Mouse (Mus musculus) mesoderm, embryonic 11.5 days (tissue): ENCODE measurements around the gene Cadm1.

Experiments used
- DNase-seq: peaks from one replicate; pipeline ENCODE4 v3.0.0-alpha.2; 2012; ENCODE audit warnings: low read depth, low spot score

Gene Cadm1

DNA sequence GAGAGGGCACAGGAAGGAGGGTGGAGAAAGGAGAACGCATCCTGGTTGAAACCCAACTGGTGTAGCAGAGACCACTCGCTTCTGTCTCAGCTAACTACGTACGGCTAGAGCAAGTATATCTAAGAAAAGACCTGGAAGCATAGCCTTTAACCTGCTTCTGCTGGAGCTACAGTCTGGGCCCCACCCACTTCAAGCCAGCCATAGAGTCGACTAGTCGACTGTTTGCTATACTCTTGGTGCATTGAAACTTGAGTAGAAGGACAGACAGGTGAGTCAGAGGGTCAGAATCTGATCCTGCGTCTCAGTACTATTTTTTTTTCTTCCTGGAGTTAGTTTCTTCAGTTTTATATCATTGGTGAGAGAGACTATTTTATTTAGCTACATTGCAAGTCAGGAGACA, 78.5 kb downstream of the Cadm1 start:
- no peak for DNase-seq

GRCm38 (mm10) chr9:47608921-47609320, 78.9 kb downstream of the Cadm1 start:
- no peak for DNase-seq

GRCm38 (mm10) chr9:47609443-47609842, 79.5 kb downstream of the Cadm1 start:
- no peak for DNase-seq

GRCm38 (mm10) chr9:47610316-47610715, 80.3 kb downstream of the Cadm1 start:
- DNase-seq = no peak

GRCm38 (mm10) chr9:47612894-47613412, 83.0 kb downstream of the Cadm1 start:
- DNase-seq = no peak

- DNase-seq = no peak
Measured at GRCm38 (mm10) chr9:47615049-47615448, 85.1 kb downstream of the Cadm1 start.

DNA sequence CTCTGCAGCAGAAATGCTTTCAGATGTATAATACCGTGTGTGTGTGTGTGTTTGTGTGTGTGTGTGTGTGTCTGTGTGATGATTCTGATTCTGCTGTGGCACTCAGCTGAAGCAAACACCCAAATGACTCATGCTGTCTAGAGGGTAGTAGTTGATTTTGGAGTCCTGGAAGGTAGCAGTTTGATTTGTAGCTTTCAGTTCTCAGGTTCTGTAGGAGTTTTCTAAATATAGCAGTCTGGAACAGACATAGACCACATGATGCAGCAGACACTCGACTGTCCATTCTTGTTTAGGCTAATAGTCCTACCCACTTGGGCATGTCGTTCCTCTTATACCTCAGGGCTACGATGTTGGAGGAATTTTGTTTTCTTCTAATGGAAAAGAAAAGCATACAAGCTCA, 86.4 kb downstream of the Cadm1 start:
- no peak for DNase-seq

GRCm38 (mm10) chr9:47619501-47620029, 89.6 kb downstream of the Cadm1 start:
- DNase-seq = no peak

GRCm38 (mm10) chr9:47623447-47624445, 93.8 kb downstream of the Cadm1 start:
- peak; percentile 46 for DNase-seq

- DNase-seq = no peak
Measured at GRCm38 (mm10) chr9:47624565-47625520, 94.9 kb downstream of the Cadm1 start.

DNA sequence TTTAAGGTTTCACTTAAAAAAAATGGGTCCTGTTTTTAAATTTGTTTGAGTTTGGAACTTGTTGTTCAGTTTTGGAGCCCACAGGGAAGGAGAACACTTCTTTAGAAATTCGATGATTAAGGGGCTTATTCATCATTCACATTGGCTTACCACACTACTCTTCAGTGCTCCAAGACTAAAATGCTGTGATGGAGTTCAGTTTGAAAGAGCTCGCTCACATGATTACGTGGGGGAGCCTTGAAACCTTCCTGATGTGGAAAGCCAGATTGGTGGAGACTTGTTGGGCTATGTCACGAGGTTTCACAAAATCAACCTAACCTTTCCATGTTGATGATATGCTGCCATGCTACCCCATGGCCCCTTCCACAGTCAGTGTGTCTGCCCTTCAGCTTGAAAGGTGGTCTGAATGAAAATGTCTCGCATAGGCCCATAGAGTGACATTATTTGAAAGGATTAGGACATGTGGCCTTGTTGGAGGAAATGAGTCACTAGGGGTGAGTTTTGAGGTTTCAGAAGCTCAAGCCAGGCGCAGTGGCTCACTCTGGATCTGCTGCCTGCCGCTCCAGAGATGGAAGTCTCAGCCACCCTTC, 95.7 kb downstream of the Cadm1 start:
- DNase-seq = no peak

DNA sequence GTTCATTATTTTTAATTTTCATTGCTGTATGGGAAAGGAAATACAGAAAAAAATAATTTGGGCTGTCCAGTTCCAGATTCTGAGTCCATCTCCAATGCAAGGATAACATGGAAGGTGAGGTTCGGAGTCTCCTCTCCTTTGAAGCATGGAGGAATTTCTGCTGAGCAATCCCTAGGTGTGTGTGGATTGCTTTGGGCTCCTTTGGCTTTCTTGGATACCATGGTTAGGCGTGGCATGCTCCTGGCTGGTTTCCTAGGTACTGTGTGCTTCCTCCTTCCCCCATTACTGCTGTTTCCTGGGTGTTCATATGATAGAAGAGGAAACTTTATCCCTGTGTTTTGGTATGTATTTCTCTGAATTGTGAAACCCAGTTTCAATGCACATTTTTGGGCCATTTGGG, 98.0 kb downstream of the Cadm1 start:
- no peak for DNase-seq

DNA sequence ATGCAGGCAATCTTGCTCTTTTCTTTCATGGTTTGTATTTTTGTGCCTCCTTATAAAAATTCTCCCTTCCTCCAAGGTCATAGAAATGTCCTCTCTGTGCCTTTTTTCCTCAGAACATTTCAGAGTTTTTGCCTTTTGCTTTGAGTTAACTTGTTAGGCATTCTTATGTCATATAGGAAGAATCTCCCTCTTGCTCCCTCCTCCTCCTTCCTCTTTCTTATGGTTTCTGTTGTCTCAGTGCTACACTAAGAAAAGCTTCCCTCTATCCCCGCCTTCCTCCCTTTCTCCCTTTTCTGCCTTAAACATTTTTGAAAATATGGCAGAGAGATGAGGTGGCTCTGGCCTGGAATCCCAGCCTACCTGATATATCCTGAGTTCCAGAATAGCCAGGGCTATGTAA, 98.6 kb downstream of the Cadm1 start:
- no peak for DNase-seq

GRCm38 (mm10) chr9:47634695-47635094, 104.7 kb downstream of the Cadm1 start:
- no peak for DNase-seq

DNA sequence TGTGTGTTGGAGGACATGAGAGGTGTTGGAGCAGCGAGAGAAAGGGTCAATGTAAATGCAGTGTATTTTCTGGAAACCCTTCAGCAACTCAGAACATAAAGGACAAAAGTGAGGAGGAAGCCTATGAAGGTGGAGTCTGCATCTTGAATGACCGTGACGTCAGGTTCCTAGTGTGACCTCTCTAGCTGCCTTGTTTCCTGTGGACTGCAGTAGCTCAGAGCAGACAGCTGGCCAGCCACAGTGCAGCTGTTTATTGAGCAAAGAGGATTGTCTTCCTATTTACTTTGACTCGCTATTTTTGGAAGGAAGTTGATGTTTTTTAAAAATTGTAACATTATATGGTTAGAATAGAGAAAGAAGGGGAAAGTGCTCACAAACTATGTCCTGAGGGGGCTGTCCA, 112.7 kb downstream of the Cadm1 start:
- DNase-seq = no peak

DNA sequence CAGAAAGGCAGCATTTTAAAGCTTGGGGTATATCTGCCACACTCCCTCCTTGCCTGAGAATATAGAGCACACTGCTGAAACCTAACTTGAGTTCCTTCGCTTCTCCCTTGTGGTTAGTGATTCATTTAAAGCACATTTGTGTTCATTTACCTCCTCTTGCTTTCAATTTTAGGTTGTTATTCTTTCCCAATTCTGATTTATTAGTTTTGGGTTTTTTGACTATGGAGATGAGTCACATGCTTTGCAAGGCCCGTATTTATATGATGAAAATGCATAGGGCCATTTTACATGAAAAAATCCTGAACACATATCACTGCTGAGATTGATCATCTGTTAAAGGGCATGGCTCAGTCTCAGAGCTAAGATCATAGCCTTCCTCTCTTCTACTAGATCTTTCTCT, 115.1 kb downstream of the Cadm1 start:
- no peak for DNase-seq

DNA sequence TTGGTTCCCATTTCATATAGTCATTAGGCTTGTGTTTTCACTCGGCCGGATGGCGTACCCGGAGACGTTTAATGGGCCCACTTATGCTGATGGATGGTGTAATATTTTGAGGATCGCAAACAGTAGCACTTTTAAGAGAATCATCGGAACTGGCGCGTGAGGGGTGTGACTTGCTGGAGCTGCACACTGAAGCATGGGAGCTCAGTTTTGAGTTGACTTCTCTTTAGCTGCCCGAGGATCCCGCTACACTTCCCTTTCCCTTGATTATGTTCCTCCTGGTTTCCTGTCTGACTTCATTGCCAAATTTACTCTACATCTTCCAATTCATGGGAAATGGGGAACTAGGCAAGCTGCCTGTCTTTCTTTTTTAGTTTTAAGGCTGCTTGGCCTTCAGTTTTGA, 121.5 kb downstream of the Cadm1 start:
- no peak for DNase-seq

DNA sequence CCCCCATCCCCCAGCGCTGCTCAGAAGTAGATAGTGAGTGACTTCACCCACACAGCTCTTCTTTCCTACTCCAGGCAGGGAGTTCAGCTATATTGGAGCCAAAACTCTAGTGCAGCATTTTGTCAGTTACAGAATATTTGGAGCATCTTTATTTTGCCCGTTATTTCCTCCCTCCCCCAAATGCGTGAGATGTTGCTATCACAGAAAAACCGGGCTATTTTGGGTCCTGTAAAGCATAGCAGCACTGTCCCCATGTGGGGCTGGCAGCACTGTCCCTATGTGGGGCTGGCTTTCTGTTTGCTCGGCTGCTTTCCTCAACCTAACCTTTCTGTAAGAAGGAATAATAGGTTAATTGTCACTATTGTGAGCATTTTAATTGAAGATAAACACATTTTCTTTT, 122.2 kb downstream of the Cadm1 start:
- no peak for DNase-seq

DNA sequence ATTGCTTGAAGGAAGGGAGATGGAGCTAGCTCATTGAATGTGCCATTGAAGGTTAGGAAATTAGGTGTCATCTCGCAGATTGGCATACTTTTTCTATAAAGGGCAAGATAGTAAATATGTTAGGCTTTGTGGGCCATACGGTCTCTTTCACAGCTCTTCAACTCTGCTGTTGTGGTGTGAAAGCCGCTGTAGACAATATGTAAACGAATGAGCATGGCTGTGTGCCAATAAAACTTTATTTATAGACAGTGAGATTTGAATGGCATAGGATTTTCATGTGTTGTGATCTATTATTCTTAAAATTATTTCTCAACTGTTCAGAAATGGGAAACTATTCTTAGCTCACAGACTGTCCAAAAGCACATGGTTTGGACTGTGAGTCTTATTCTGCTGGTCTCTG, 123.0 kb downstream of the Cadm1 start:
- no peak for DNase-seq

DNA sequence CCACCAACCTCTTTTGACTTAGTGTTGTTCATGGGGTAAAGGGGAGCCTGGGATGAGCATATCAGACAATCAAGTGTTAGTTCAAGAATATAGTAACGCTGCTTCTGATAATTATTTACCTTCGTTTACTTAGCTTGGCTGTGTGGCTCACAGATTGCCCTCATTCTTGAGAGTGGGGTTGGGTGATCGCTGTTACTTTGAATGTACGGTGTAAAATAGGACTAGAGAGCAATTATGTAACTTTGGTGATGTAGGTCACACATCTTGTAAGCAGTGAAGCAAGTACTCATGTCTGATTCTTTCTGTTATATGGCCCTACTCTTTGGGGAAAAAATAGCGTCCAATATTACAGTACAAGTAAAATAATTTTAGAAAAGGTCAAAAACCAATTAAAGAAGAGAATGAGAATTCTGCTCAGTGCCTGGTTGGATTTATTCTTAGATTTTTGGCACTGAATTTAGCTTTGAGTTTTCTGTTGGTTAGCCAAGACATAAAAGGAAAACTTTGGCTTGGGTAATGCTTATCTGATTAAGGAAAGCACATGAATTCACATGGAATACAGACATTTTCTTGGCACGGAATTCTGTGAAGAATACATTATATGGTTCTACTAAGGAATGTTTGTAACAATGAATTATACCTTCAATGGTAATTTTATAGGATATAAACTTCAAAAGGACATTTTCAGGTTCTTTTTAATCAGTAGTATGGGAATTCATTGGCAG, 129.6 kb downstream of the Cadm1 start:
- no peak for DNase-seq

DNA sequence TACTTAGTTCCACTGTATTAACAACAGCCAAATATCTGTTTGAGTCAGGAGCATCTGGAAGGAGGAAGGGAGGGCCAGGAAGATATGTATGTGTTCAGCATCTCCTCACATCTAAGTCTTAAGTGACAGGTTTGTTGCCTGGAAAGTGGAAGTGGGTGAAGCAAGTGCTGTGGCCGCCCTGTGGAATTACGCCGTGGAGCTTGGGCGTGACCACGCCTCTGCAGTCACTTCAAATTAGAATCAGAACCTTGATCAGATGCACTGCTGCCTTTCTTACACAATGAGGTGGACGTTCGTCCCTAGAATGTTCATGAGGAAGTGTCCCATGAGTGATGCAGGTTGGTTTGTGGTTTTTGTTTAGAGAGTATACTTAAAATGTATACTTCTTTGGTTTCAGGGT, 131.6 kb downstream of the Cadm1 start:
- DNase-seq = no peak
